Mouse (Mus musculus) kidney, adult 2 months (tissue): ENCODE measurements around the gene Hist1h4n. TPM values are rescaled to one million over a fixed set of nuclear protein-coding genes. Genes with fewer than 3 reads are reported as not detected.
"Not testable (repeated sequence)": the region's sequence is repeated elsewhere in the genome, so short reads cannot be mapped to it uniquely, and the experiment has no call there.

Experiments
- DNase-seq: peaks from one replicate; pipeline ENCODE4 v3.0.0; 2021
- H3K27ac ChIP-seq: fragments of 200-500 bp; 2 replicates; pipeline ENCODE4 v1.5.1; 2012; ENCODE audit warnings: low read depth, low read length, control low read depth, inconsistent platforms; ENCODE audit not compliant: insufficient read depth
- H3K27me3 ChIP-seq: fragments of 200-500 bp; replicated peaks from 2 replicates; pipeline ENCODE4 v1.6.1; 2012; ENCODE audit warnings: mild to moderate bottlenecking, moderate library complexity, low read length, inconsistent platforms; ENCODE audit not compliant: control insufficient read depth, insufficient read depth
- H3K36me3 ChIP-seq: fragments of 200-500 bp; 2 replicates; pipeline ENCODE4 v1.6.1; 2012; ENCODE audit warnings: mild to moderate bottlenecking, moderate library complexity, low read length, inconsistent platforms; ENCODE audit not compliant: control insufficient read depth, insufficient read depth
- H3K4me1 ChIP-seq: fragments of 200-500 bp; 2 replicates; pipeline ENCODE4 v1.6.1; 2011; ENCODE audit warnings: low read length; ENCODE audit not compliant: control insufficient read depth, insufficient read depth
- H3K4me3 ChIP-seq: fragments of 200-500 bp; 2 replicates; pipeline ENCODE4 v1.5.1; 2011; ENCODE audit warnings: mild to moderate bottlenecking, low read depth, low read length, control low read depth; ENCODE audit not compliant: insufficient read depth
- CTCF ChIP-seq: fragments of 200-500 bp; conservative IDR thresholded peaks from 2 replicates; pipeline ENCODE4 v1.5.1; 2011; ENCODE audit warnings: low read depth, mild to moderate bottlenecking, control low read depth, low read length, moderate library complexity, mixed read lengths; ENCODE audit not compliant: insufficient read depth, insufficient read length
- POLR2A ChIP-seq: fragments of 200-500 bp; IDR thresholded peaks from one replicate; pipeline ENCODE4 v1.6.1; 2011; ENCODE audit warnings: low read depth, low read length, control low read depth
- WGBS: fragments of 180-500 bp; shearing (Covaris S2); methylation state at CpG from one replicate; pipeline ENCODE4 v1.1.7; 2018; 5-methylcytosine and 5-hydroxymethylcytosine counted together
- polyA plus RNA-seq: library from polyadenylated mRNA; depleted of rRNA; stranded (reverse); fragments of >200 nt; gene quantifications from 2 replicates; pipeline ENCODE4 v1.2.3, GENCODE M21; 2012; rRNA removed

The Hist1h4n gene
- polyA plus RNA-seq, 1 experiment, result 3.6 TPM

- H3K4me1 ChIP-seq, result no peaks in the 10 kb centered on the region
- H3K27me3 ChIP-seq, result no peaks in the 10 kb centered on the region; the same call in none of the 2 replicates
- no peaks in the 10 kb centered on the region for H3K36me3 ChIP-seq
- TF ChIP-seq POLR2A (no peak), CTCF (no peak)
- no peak overlapping the region for H3K27ac ChIP-seq
- WGBS, result 21% methylated on average over 8 of the region's 8 CpGs
- no peak for DNase-seq
- H3K4me3 ChIP-seq, result no peak overlapping the region
These were observed 45.7 kb downstream of the Hist1h4n start for GRCm38 (mm10) chr13:21786189-21786898.

- Histone ChIP-seq H3K4me3 (no peak overlapping the region), H3K36me3 (no peaks in the 10 kb centered on the region), H3K4me1 (no peaks in the 10 kb centered on the region; the same call in 1 of the 2 replicates), H3K27me3 (no peaks in the 10 kb centered on the region; the same call in none of the 2 replicates), H3K27ac (no peak overlapping the region)
- TF ChIP-seq CTCF (no peak), POLR2A (no peak)
- DNase-seq, result no peak
- WGBS, result 58% methylated on average over 6 of the region's 6 CpGs
These were observed 47.7 kb downstream of the Hist1h4n start for GRCm38 (mm10) chr13:21784311-21784710.

- H3K4me3 ChIP-seq, result no peak overlapping the region
- TF ChIP-seq CTCF (no peak), POLR2A (no peak)
- 6% methylated on average over 9 of the region's 9 CpGs for WGBS
- H3K27me3 ChIP-seq, result no peaks in the 10 kb centered on the region; the same call in none of the 2 replicates
- no peaks in the 10 kb centered on the region for H3K36me3 ChIP-seq
- no peak for DNase-seq
- H3K27ac ChIP-seq, result no peak overlapping the region
- no peaks in the 10 kb centered on the region; the same call in 1 of the 2 replicates for H3K4me1 ChIP-seq
These were observed 48.2 kb downstream of the Hist1h4n start for GRCm38 (mm10) chr13:21783734-21784161.

- TF ChIP-seq POLR2A, result no peak
- H3K27ac ChIP-seq, result no peak within 1 kb of the TSS
- under 1% methylated on average over 15 of the region's 20 CpGs for WGBS
- no peaks in the 10 kb centered on the region; the same call in none of the 2 replicates for H3K27me3 ChIP-seq
- H3K4me3 ChIP-seq, result peak within 1 kb of the TSS; percentile 42; the same call in 1 of the 2 replicates
- peak; percentile 76 for DNase-seq
- H3K36me3 ChIP-seq, result no peaks in the 10 kb centered on the region
- no peaks in the 10 kb centered on the region; the same call in 1 of the 2 replicates for H3K4me1 ChIP-seq
These were observed 48.8 kb downstream of the Hist1h4n start, which contains the start of gene Hist1h3i for GRCm38 (mm10) chr13:21783255-21783617. Hist1h3i (minus strand) TSS chr13:21783370.

GRCm38 (mm10) chr13:21782361-21783254 lies 49.4 kb downstream of the Hist1h4n start:
- not testable (repeated sequence) for H3K27ac ChIP-seq, DNase-seq
- WGBS, result 6% methylated on average over 23 of the region's 35 CpGs

More at GRCm38 (mm10) chr13:21782361-21783254, 49.4 kb downstream of the Hist1h4n start:
- not testable (repeated sequence) for H3K4me1 ChIP-seq, H3K27me3 ChIP-seq, H3K36me3 ChIP-seq
- peak overlapping the region; percentile 42; the same call in 1 of the 2 replicates for H3K4me3 ChIP-seq

Other genes starting within 250 kb of the Hist1h4n start
- not detected in 2 replicates for gene Olfr1362, start 218.2 kb downstream of the Hist1h4n start, polyA plus RNA-seq
- not detected in 2 replicates for gene Olfr11, start 189.7 kb downstream of the Hist1h4n start, polyA plus RNA-seq
- not detected in 2 replicates for gene Olfr1361, start 168.8 kb downstream of the Hist1h4n start, polyA plus RNA-seq
- not detected in 2 replicates for gene Olfr1360, start 154.8 kb downstream of the Hist1h4n start, polyA plus RNA-seq
- gene Olfr1359, start 134.1 kb downstream of the Hist1h4n start, polyA plus RNA-seq, result not detected in 2 replicates
- 1.0 TPM in 1 of 2 replicates, not detected in the other for gene Hist1h2bl, start 116.1 kb downstream of the Hist1h4n start, polyA plus RNA-seq
- 0.49 and 1.2 TPM in 2 replicates for gene Hist1h2ai, start 115.8 kb downstream of the Hist1h4n start, polyA plus RNA-seq
- gene Hist1h3h, start 114.5 kb downstream of the Hist1h4n start, polyA plus RNA-seq, result 1.1 and 2.2 TPM in 2 replicates
- 0.24 and 0.38 TPM in 2 replicates for gene Hist1h2bm, start 110.2 kb downstream of the Hist1h4n start, polyA plus RNA-seq
- gene Hist1h4j, start 97.1 kb downstream of the Hist1h4n start, polyA plus RNA-seq, result 0.75 and 1.1 TPM in 2 replicates
- gene Hist1h4k, start 81.7 kb downstream of the Hist1h4n start, polyA plus RNA-seq, result 2.6 and 6.8 TPM in 2 replicates
- gene Hist1h2ak, start 78.4 kb downstream of the Hist1h4n start, polyA plus RNA-seq, result 0.72 and 0.77 TPM in 2 replicates
- gene Hist1h2bn, start 78.1 kb downstream of the Hist1h4n start, polyA plus RNA-seq, result not detected in 2 replicates
- gene Hist1h1b, start 51.6 kb downstream of the Hist1h4n start, polyA plus RNA-seq, result 0.14 TPM in 1 of 2 replicates, not detected in the other
- gene Hist1h3i, start 48.8 kb downstream of the Hist1h4n start, polyA plus RNA-seq, result 1.1 and 3.3 TPM in 2 replicates
- 0.33 TPM in 1 of 2 replicates, not detected in the other for gene Hist1h2an, start 45.0 kb downstream of the Hist1h4n start, polyA plus RNA-seq
- gene Hist1h2bp, start 44.7 kb downstream of the Hist1h4n start, polyA plus RNA-seq, result 0.43 TPM in 1 of 2 replicates, not detected in the other
- 1.4 and 2.7 TPM in 2 replicates for gene Hist1h2bq, start 22.0 kb downstream of the Hist1h4n start, polyA plus RNA-seq
- not detected in 2 replicates for gene Hist1h2ao, start 21.7 kb downstream of the Hist1h4n start, polyA plus RNA-seq
- not detected in 2 replicates for gene Hist1h4m, start 20.4 kb downstream of the Hist1h4n start, polyA plus RNA-seq
- 7.6 and 8.6 TPM in 2 replicates for gene Hist1h2ap, start 1.3 kb upstream of the Hist1h4n start, polyA plus RNA-seq
- gene Hist1h2br, start 1.5 kb upstream of the Hist1h4n start, polyA plus RNA-seq, result 1.3 and 2.1 TPM in 2 replicates
- 0.39 and 0.44 TPM in 2 replicates for gene Zfp184, start 112.9 kb upstream of the Hist1h4n start, polyA plus RNA-seq
- gene Pom121l2, start 149.0 kb upstream of the Hist1h4n start, polyA plus RNA-seq, result 0.04 and 0.06 TPM in 2 replicates
- 0.22 TPM in 1 of 2 replicates, not detected in the other for gene Prss16, start 177.5 kb upstream of the Hist1h4n start, polyA plus RNA-seq
- 0.95 and 3.4 TPM in 2 replicates for gene Hist1h2ah, start 203.4 kb upstream of the Hist1h4n start, polyA plus RNA-seq
- 4.2 and 6.0 TPM in 2 replicates for gene Hist1h2bk, start 203.7 kb upstream of the Hist1h4n start, polyA plus RNA-seq
- 10.5 and 12.5 TPM in 2 replicates for gene Hist1h4i, start 209.2 kb upstream of the Hist1h4n start, polyA plus RNA-seq
- 0.76 TPM in 1 of 2 replicates, not detected in the other for gene Hist1h2ag, start 210.7 kb upstream of the Hist1h4n start, polyA plus RNA-seq
- gene Hist1h2bj, start 211.0 kb upstream of the Hist1h4n start, polyA plus RNA-seq, result 0.92 and 1.0 TPM in 2 replicates